Mouse (Mus musculus) cerebellum, adult 9-11 months (tissue): ENCODE measurements around the gene Exph5.
A peak's percentile ranks its signal among the peaks of the same experiment; 100 is the strongest.

Source experiments
- DNase-seq: peaks from one replicate; pipeline ENCODE4 v3.0.0; 2022

The Exph5 gene

DNA sequence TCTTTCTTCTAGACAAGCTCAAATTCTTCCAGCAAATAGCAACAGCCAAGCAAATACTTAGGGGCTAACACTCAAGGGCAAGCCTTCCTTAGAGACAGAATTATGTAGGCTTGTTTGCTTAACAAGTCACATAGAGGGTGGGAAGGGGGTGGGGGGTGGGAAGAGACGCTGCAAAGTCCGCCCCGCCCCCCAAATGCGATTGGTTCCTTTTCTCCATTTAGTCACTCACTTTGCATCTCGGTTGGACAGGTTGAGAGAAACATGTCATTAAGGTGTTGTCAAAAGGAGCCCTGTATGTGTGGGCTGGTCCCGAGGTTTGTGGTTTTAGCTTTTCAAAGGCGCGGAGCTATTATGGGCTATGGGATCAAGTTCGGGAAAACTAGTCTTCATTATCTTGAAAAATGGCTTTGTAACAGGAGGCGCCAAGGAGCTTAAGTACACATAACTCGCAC lies at the start of gene Exph5:
Gene Exph5 (plus strand): TSS at position 402 of the 452 bp plus-strand sequence.
- DNase-seq, result peak; percentile 77

DNA sequence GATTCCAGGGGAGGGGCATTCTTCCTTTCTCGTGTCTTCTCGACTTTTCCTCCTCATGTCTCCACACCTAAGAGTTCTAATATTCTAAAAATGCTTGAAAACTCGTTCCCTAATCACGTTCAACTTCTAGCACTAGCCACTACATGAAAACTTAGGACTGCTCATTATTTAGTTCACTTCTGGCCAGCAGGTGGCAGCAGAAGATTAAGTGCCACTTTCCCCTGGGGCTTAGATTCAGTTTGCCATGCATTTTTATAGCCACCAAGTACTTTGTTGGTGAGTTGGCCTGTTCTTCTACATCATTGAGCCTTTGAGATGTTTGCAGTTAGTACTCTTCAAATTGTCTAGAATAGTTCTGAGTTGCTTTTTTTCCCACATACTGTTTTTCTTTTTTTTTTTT lies 47.1 kb upstream of the Exph5 start:
- DNase-seq, result peak; percentile 72

DNA sequence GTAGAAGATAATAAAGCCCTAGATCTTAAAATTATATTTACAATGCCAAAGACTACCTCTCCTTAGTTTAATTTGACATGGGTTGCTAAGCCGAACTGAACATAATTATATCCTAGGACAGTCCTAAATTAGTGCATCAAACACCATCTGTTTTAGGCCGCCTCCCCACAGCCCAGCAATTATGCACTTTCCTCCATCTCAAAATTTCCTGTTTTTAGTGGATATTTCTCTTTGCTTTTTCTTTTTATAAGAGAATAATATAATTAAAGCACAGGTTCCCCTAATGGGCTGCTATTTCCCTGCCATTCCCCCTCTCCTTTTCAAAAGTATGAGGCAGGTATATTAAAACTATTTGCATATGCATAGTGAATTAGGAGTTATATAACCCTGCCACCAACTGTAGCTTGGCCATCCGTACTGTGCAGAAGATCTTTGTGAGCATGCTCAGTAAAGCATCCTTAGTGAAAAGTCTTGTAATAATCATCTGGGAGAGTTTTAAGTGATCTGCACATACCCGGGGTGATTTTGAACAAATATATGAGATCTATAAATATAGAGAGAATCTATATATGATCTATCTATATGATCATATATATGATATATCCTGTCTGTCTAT lies 44.7 kb upstream of the Exph5 start:
- peak; percentile 22 for DNase-seq

DNA sequence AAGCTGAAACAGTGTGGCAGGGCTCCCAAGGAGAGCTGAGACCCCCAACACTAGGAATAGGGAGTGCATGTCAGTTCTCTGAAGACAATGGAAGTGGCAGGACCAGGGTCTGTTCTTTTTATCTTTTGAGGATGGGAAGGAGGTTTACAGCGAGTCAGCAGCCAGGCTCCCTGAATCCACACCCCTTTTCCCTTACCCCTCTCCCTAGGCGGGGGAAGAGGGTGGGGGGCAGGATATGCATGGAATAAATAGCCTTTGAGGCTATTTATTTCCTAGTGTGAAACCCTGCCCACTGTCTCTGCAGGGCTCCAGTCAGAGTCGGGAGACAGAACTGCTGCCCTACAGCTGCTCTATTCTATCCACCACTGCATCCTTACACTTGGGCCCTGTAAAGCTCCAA lies 43.7 kb upstream of the Exph5 start:
- no peak for DNase-seq

DNA sequence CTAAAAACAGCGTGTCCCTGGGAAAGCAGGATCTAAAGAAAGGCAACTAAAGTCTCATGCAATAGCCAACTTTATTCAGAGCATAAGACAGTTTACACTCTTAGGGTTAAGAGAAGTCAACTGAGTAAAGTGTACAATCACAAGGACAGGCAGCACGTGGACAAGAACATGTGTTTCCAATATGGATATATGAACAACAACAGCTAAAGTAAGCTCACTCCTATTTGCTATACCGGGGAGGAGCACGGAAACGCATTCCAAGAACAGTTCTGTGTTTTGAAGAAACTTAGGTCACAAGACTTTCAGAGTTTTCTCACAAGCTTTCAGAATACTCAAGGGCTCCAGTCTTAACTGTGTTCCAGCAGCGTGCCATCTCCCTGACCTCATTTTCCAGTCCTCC lies 43.3 kb upstream of the Exph5 start:
- no peak for DNase-seq

DNA sequence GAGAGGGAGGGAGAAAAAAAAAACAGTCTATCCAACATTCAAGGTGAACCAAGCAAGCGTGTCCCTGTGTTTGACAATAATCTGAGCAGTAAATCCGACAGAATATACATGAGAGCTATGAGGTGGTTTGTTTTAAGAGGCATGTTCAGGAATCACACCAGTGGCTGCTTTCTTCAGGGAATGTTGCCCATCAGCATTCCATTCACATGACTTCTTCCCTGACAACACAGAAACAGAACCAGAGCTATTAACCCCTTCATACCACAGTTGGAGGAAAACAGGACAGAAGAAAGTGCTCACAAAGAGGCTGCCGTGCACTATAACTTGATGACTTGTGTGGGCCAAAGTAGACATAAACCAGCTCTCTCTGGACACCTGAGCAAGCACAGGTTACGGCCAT lies 37.1 kb upstream of the Exph5 start:
- DNase-seq, result no peak

DNA sequence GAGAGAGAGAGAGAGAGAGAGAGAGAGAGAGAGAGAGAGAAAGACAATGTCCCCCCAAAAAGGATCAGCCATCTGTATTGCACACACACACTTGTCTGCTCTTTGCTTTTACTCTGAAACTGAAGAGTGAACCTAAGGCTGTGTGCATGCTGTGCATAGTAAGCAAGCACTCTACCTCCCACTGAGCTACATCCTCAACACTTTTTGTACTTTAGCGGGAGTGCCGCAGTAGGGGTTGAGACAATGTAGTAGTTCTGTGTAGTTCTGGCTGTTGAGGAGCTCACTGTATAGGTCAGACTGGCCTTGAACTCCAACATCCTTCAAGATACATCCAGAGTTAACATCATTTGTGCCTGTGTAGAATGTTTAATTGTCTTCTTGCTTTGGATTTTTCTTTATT lies 35.9 kb upstream of the Exph5 start:
- DNase-seq, result no peak

DNA sequence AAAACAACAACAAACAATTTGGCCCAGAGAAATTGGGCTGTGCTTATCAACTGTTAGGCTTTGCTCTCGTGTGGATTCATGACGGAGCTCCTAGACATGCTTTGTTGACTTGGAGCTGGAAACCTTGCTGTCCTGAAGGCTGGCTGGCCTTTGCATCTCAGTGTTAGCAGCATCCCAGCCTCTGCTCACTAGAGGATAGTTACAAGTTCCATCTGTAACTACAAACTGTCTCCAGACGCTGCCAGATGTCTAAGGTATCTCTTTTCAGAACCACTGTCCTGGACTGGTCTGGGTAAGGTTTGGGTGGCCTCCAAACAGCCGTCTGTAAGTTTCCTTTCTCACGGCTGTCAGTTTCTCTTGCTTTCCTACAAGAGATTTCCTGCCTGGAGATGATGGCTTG lies 33.4 kb upstream of the Exph5 start:
- no peak for DNase-seq

DNA sequence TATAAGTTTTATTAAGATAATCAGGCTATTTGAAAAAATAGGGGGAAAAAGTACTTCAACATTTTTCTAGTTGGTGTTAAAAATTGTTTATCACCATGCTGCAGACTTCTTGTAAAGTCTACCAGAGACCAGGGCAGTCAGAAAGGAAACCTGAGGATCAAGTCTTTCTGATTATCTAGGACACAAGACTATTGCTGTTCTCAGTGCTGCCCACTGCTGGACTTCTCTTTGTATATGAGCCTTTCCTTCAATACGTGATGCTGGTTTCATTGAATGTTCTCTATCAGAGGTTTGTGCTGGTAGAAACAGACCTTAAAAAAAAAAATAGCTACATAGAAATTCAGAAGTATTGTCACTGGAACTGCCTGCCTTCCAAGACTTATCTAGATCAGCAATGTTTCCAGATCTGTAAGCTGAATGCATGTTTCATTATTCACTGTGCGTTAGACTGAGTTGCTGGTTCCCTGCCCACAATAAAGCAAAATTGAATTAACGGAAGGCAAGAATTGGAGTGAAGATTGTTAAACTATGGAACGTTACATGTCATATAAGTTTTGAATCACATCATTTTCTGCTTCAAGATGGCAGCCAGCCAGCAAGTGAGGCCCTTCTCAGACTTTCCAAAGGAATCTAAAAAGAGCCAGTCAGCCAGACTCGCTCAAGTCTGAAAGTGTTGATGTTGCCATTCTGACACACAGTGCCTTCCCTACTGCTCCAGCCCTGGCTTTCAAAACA lies 32.6 kb upstream of the Exph5 start:
- no peak for DNase-seq

DNA sequence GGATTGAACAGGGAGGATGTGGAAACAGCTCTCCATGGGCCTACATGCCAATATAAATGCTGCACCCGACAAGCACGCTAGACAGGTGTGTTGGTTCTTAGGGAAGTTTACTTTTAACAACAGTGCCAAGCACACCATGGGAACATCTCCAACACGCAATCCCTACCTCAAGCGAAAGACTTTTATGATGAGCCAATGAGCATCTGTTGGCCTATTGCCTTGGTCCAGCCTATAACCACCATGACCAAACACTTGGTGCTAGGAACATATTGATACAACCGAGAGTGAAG lies 32.1 kb upstream of the Exph5 start:
- DNase-seq, result no peak

DNA sequence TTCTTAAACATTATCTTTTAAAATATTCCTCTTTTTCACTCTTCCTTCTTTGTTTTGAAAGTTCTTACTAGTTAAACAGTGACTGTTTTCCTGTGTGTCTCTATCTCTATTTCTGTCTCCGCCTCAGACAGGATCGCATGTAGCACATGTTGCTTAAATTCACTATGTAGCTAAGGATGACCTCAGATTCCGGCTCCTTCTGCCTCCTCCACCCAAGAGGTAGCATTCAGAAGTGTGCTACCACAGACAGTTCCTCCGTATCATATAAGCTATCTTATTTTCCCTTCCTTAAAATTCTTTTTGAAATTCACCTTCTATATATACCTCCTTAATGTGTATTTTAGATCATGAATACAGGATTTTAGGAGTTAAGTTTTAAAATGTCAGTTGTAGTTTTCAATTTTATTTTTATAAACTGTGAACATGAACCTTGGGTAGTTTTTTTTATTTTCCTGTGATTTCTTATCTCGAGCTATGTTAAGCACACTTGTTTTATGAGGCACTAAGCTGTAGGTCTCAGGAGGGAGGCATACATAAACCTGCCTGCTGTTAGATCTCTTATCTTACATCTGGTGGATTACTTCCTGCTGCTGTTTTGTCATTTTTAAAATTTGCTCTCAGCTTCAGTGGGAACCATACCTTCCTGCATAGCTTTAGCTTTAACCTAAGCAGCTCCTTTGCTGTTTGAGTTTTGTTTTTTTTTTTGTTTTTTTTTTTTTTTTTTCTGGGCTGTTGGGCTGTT lies 30.0 kb upstream of the Exph5 start:
- DNase-seq, result no peak

DNA sequence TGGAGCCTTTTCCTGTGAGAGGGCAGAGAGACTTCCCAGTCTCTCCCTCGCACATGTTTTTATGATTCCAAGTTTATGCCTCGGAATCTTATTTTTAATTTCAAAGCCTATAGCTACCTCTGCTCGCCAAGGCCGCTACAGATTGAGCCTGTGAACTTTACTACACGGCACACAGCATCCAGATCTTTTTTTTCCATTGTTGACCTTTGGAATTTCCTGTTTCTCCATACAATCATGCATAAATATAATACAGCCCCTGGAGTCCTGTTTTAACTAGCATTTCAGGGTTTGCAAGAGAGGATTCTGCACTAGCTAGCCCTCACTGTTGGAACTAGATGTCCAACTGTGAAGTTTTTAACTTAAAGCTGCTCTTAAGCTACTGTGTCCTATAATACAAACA lies 29.3 kb upstream of the Exph5 start:
- DNase-seq, result no peak

DNA sequence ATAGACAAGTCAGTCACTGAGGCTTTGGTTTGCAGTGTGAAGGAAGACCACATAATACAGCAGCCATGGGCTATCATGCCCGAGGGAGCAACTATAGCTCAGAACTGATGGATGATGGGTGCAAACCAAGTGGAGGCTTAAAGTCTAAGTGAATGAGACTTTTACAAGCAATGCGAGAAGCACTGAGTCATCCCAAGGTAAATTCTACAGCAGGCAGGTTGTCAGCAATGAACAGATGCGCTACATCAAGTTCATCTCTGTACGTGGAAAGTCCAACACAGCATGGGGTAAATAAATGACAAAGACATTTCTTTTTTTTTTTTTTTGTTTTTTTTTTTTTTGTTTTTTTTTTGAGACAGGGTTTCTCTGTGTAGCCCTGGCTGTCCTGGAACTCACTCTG lies 28.8 kb upstream of the Exph5 start:
- no peak for DNase-seq

DNA sequence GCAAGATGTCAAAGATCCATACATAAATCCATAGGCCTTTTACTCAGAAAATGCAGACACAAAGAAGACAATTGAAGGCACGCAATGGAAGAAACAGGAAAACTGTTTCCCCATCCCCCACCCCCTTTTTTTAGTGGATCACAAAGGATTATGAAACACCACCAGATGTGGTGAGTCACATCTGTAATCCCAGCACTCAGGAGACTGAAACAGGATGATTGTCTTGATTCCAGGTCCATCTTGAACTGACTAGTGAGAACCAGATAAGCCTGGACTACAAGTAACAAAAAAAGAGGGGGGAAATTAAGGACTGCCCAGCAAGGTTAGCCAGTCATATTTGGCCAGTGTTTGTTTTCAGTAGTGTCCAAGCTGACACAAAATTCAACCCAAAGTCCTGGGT lies 25.1 kb upstream of the Exph5 start:
- DNase-seq, result no peak

DNA sequence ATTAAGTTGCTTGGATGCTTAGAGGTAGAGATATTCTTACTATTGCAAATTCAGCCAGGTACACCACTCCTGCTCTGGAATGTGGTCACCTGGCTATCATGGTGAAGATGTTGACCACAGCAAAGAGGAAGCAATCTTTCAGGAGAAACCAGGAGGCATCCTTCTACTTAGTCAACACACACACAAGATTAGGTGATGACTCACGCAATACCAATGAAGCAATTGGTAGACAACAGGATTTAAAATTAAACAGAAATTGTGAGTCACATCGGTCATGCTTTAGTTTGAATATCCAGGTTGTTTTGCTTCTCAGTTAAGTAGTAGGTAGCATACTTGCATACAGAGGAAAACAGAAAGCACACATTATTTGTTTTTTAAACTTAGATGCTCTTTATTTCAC lies 22.5 kb upstream of the Exph5 start:
- DNase-seq, result no peak

DNA sequence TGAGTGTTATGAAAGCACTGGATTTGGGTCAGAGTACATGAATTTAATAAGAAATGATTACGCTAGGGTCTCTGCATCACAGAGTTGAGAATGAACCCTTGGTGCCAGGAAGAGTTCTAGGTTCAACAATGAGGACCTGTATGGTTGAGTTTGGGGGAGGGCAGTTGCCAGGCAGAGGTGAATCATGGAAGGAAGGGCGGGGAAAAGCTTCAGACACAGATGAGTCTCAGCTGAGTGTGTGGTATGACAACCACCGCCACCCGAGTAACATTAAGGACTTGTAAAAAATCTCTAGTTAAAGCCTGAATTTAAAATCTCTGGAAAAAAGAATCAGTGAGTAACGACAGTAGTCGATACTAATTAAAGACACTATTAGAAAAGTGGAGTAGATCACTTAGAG lies 14.7 kb upstream of the Exph5 start:
- no peak for DNase-seq

DNA sequence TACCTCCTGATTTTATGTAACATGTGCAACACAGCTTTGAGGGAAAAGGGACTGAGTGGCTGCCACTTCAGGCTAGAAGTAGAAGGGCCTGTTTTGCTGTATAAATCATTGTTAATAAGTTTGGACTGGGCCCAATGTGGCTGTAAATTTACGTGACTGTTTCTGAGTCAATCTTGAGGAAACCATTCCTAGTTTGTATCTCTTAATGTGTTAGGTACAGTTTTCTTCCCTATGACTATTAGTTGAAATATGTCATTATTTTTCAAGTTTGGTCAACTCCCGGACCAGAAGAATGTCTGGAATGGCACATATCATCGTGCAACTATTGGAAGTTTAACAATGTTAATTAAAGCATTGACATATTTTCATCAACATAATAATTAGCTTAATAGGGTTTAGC lies 11.5 kb upstream of the Exph5 start:
- no peak for DNase-seq

DNA sequence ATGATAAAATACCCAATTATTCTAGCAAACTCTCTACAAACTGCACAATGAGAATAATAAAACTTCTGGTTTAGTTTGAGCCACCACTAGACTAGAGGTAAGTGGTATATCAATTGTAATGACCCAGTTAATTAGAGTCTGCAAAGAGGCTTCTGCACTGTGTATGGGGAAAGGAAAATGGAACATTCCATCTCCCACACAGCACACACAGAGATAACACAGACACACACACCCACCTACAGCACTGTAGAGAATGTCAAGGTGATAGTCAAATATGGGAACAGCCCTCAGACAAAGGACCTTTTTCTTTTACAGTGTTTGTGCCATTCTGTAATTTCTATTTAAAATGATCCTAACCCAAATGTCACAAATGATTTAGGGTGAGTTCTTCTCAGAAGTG lies 8.6 kb upstream of the Exph5 start:
- DNase-seq, result no peak

DNA sequence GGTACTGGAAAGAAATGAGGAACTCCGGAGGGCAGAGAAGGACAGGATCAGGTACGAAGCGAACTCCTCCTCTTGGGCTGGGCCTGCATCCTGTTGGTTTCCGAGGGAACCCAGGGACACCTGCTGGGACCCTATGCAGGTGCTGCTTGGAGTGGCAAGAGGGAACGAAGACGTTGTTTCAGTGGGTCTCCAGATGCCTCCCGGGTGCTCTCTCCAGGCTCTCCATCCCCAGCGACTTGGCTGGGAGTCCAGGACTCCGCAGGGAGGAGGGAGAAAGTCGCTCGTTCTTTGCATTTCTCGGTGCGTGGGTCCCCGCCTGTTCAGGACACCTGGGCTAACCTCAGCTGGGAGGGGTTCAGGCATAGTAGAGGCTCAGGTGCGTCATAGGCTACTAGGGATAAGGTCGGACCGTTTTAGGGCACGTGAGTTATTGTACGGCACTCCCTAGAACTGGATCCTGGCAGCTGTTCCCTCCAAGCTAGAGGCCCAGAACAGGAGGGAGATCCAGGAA lies 386 bp downstream of the Exph5 start:
- peak; percentile 70 for DNase-seq

DNA sequence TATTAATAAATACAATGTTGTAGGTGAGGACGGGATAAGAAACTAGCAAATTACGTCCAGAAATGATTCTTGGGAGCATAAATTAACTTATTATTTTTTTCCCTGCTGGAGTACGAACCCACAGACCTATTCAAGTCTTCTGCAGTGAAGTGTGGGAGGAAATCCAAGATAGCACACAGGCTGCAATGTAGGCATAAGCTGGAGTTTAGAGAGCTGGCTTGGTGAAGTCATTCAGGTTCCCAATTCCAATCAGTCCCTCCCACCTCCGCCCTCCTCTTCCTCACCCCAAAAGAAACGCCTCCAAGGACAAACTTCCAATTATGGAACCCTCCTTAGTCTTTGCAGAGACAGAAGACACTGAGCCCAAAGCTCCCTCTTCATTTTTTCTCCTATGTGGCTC lies 945 bp downstream of the Exph5 start:
- DNase-seq, result no peak

DNA sequence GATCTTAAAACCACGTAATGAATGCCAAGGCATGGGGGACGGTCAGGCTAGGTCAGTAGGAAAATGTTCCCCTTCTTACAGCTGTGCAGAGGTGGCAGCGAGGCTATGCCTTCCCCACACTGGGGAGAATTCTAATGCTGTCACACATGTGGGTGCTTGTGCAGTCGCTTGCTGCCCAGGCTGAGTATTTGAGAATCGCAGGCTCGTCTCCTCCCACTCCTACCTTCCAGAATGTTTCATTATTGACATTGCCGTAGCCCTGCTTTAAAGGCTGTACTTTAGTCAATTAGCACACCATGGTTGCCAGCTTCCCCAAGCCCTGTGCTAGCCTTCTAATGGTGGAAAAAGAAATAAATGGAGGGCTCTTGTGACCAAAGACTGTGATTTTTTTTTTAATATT lies 6.4 kb downstream of the Exph5 start:
- DNase-seq, result no peak

DNA sequence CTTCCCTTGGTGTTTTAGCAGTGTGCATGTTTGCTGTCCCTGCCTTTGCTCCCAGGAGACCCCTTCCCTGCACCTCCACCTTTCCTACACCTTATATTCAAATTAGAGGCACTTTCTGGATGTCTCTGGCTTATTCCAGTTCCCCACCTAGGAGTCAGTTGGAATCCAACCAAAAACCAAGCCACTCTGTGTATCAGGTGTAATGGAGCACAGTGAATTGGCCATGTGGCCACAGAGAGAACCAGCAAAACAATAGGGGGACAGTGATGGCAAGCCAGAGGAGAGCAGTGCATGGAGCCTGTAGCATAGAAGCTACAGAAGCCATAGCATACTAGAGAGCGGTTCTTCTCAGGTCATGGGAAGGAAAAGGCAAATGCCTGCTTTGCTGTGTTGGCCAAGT lies 11.5 kb downstream of the Exph5 start:
- DNase-seq, result peak; percentile 76

DNA sequence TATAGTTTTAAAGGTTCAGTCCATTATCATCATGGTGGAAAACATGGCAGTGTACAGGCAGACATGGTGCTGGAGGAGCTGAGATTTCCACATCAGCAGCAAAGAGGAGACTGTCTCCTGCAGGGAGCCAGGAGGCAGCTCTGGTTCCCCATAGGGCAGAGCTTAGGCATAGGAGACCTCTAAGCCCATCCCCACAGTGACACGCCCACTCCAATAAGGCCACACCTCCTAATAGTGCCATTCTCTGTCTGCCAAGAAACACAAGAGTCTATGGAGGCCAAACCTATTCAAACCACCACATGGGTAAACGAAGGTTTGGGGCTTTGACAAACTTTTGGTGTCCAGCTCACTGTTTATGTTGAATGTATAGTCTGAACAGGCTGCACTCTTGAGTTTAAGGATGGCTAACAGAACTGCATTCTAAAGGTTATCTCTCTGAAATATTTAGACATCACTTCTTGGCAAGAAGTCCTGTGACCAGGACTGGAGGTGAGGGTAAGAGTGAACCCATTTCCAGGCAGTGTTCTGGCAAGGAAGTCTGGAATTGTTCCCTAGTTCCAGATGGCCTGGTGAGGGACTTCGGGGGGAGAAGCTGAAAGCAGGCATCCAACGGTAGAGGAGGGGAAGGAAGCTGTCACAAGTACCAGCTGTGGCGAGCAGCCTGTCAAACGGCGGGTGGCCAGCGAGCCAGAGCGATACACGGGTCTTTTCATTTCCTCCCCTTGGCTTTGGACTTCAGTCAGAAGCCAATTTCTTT lies 19.6 kb downstream of the Exph5 start:
- peak; percentile 99 for DNase-seq

DNA sequence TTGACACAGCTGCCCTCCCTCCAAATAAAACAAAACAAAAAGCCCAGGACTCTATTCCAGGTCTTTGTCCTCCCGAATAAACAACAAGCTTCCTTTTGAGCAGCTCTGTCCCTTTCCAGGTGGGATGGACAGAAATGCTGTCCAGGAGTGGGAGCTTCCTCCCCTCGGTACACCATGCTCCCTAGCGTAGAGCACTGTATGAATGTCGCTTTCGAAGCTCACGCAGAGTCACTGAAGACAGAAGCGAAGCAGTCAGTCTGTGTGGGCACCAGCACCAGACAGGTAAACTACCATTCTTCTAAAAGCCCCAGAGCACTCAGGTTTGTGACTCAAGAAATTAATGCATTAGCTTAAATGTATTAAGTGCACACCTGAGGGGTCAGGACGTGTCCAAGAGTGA lies 20.2 kb downstream of the Exph5 start:
- no peak for DNase-seq
